ENCODE assay signal across 9 mouse cellular contexts in genomic region chr9:121387539-121388272, GRCm38 (mm10).
DNase-seq lines count a peak whose midpoint lies in the region; ATAC-seq lines count a peak whose summit lies in the region.
"Had no signal": no experiment of that assay in that cellular context is flagged by ENCODE, and none has a peak within 500 bp of the region (broad histone marks: within the 10 kb centered on the region; RNA-seq: fewer than 3 reads in every experiment).

No protein-coding gene starts in this region.

- peaks cover 19% of the 10 kb centered on the region for H3K36me3 ChIP-seq in hindbrain, embryonic 10.5 days
- H3K36me3 ChIP-seq in hindbrain, embryonic 14.5 days (replicated peaks; ENCODE audit: control insufficient read depth, insufficient read depth), result 0 out of 2 replicates have a peak, but pooled peaks cover under 1% of the 10 kb centered on the region

- no peak overlapping the region for H3K4me3 ChIP-seq in hindbrain, embryonic 10.5 days
- no peak overlapping the region for H3K4me3 ChIP-seq in hindbrain, embryonic 14.5 days (replicated peaks; ENCODE audit: low read length)
- H3K4me3 ChIP-seq: limb, embryonic 13.5 days had no signal

- H3K9me3 ChIP-seq in hindbrain, embryonic 10.5 days, result no peaks in the 10 kb centered on the region
- H3K9me3 ChIP-seq in hindbrain, embryonic 14.5 days (ENCODE audit: control insufficient read depth, low read length), result no peaks in the 10 kb centered on the region
- H3K9me3 ChIP-seq: limb, embryonic 13.5 days had no signal

- H3K4me1 ChIP-seq in hindbrain, embryonic 10.5 days (replicated peaks), result peaks cover 41% of the 10 kb centered on the region
- H3K4me1 ChIP-seq in hindbrain, embryonic 14.5 days (replicated peaks; ENCODE audit: control insufficient read depth, insufficient read depth, low read length), result peaks cover 24% of the 10 kb centered on the region; the same call in 1 of the 2 replicates

- 75% methylated on average over 9 of the region's 9 CpGs for WGBS in hindbrain, embryonic 10.5 days
- WGBS in hindbrain, embryonic 14.5 days, result 64% methylated on average over 9 of the region's 9 CpGs

- no peak for ATAC-seq in hindbrain, embryonic 14.5 days (ENCODE audit: low FRiP score)

- no peak overlapping the region for H3K9ac ChIP-seq in hindbrain, embryonic 14.5 days
- H3K9ac ChIP-seq: limb, embryonic 13.5 days had no signal

- no peak for DNase-seq in hindbrain, embryonic 10.5 days (ENCODE audit: low spot score)
- no peak for DNase-seq in hindbrain, embryonic 14.5 days (ENCODE audit: low spot score)
- DNase-seq in NIH3T3 (ENCODE audit: low read depth), result peak; percentile 29
- peak; percentile 59 to 80 for DNase-seq in frontal cortex, postnatal 10 days (ENCODE audit: low spot score in 2 of 2)
- DNase-seq in layer of hippocampus, postnatal 25 days (ENCODE audit: extremely low spot score in 1 of 2, low spot score in 1 of 2), result peak; percentile 60 to 68
- DNase-seq in spleen, postnatal 14 days (ENCODE audit: low spot score in 2 of 2), result no peak
- DNase-seq in yolk sac, embryonic 10.5 days (ENCODE audit: low spot score), result no peak
- DNase-seq in natural killer cell, adult 2 months (ENCODE audit: low spot score in 2 of 2), result no peak

- H3K27ac ChIP-seq in hindbrain, embryonic 10.5 days, result 0 out of 2 replicates have a peak overlapping the region, but pooled peaks have one; percentile 20
- no peak overlapping the region for H3K27ac ChIP-seq in hindbrain, embryonic 14.5 days
- H3K27ac ChIP-seq: limb, embryonic 13.5 days had no signal

- no peak overlapping the region for H3K4me2 ChIP-seq in hindbrain, embryonic 14.5 days (replicated peaks)
- H3K4me2 ChIP-seq: limb, embryonic 13.5 days had no signal

- no peaks in the 10 kb centered on the region for H3K27me3 ChIP-seq in hindbrain, embryonic 10.5 days (ENCODE audit: insufficient read depth, poor library complexity, severe bottlenecking)
- no peaks in the 10 kb centered on the region for H3K27me3 ChIP-seq in hindbrain, embryonic 14.5 days (ENCODE audit: control insufficient read depth, insufficient read depth, low read length)
- H3K27me3 ChIP-seq: limb, embryonic 13.5 days had no signal

Comparison
In these comparisons a context has a peak if more than half of its experiments do, and no peak if none do; other contexts are left out.
1. DNase-seq: peak in NIH3T3 (single experiment), frontal cortex, postnatal 10 days (2 of 2) and layer of hippocampus, postnatal 25 days (2 of 2); none in hindbrain, embryonic 10.5 days (single experiment), hindbrain, embryonic 14.5 days (single experiment), spleen, postnatal 14 days (0 of 2), yolk sac, embryonic 10.5 days (single experiment) and natural killer cell, adult 2 months (0 of 2).